Mouse (Mus musculus): Measurements from ENCODE around the gene Rnf17.

DNA sequence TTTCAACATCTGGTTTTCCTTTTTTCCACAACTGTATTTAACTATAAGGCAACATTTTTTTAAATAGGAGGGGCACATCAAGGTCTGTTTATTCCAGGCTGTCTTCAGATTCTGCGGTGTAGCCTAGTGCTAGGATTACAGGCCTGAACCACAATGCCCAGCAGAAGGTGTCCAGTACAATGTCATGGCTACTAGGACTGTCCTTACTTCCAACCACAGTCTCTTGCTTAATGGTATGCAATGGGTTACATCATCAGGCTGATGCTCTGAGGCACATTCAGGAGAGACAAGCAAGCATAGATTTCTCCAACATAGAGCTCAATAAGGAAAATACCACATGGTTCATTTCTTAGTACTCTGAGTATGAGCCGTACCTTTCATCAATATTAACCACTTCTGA lies 152.3 kb downstream of the Rnf17 start:
- TF ChIP-seq POLR2A (IDR thresholded peaks at IDR 0.05; ENCODE audit: insufficient read depth, low read depth, low read length) (no peak), CTCF (IDR thresholded peaks at IDR 0.05; ENCODE audit: insufficient read depth, low read depth, low read length) (no peak)
